Mouse (Mus musculus) heart, embryonic 13.5 days (tissue): Measurements from ENCODE around the gene Slc6a9. TPM values are rescaled to one million over a fixed set of nuclear protein-coding genes. Genes with fewer than 3 reads are reported as not detected.

Experiments used
- ATAC-seq: fragments of 200-750 bp; cut with Nextera tagmentation; 2 replicates; pipeline ENCODE4 v1.8.0; 2017; ENCODE audit warnings: moderate TSS enrichment; ENCODE audit not compliant: insufficient number of reproducible peaks, low FRiP score, low TSS enrichment; ENCODE audit errors: extremely low read depth
- H3K27ac ChIP-seq: fragments of 300-500 bp; sonication (generic); replicated peaks from 2 replicates; pipeline ENCODE4 v1.5.1; 2015; ENCODE audit warnings: moderate library complexity, mild to moderate bottlenecking, inconsistent platforms
- H3K27me3 ChIP-seq: fragments of 300-500 bp; sonication (generic); replicated peaks from 2 replicates; pipeline ENCODE4 v1.6.1; 2015; ENCODE audit warnings: mild to moderate bottlenecking, inconsistent platforms
- H3K36me3 ChIP-seq: fragments of 300-500 bp; sonication (generic); 2 replicates; pipeline ENCODE4 v1.6.1; 2015; ENCODE audit warnings: mild to moderate bottlenecking, inconsistent platforms
- H3K4me1 ChIP-seq: fragments of 300-500 bp; sonication (generic); 2 replicates; pipeline ENCODE4 v1.6.1; 2015; ENCODE audit warnings: inconsistent platforms
- H3K4me2 ChIP-seq: fragments of 300-500 bp; sonication (generic); 2 replicates; pipeline ENCODE4 v1.6.1; 2015; ENCODE audit warnings: inconsistent platforms, mild to moderate bottlenecking, moderate library complexity
- H3K4me3 ChIP-seq: fragments of 300-500 bp; sonication (generic); 2 replicates; pipeline ENCODE4 v1.5.1; 2015; ENCODE audit warnings: moderate library complexity, mild to moderate bottlenecking, inconsistent platforms
- H3K9ac ChIP-seq: fragments of 300-500 bp; sonication (generic); 2 replicates; pipeline ENCODE4 v1.6.1; 2015; ENCODE audit warnings: inconsistent platforms, mild to moderate bottlenecking, moderate library complexity
- H3K9me3 ChIP-seq: fragments of 300-500 bp; sonication (generic); 2 replicates; pipeline ENCODE4 v1.6.1; 2016; ENCODE audit warnings: inconsistent platforms
- WGBS: fragments of 180-500 bp; shearing (Covaris S2); methylation state at CpG from one replicate; pipeline ENCODE4 v1.1.7; 2015; ENCODE audit warnings: mixed read lengths; 5-methylcytosine and 5-hydroxymethylcytosine counted together
- polyA plus RNA-seq: library from polyadenylated mRNA; unstranded; fragments of >200 nt; fragmentation: Nextera tagmentation; extraction: Ambion mirVana; gene quantifications from 2 replicates; pipeline ENCODE4 v1.2.1, GENCODE M21; 2015

The Slc6a9 gene
- polyA plus RNA-seq, 1 experiment from 2014 or later: 10.6 TPM

DNA sequence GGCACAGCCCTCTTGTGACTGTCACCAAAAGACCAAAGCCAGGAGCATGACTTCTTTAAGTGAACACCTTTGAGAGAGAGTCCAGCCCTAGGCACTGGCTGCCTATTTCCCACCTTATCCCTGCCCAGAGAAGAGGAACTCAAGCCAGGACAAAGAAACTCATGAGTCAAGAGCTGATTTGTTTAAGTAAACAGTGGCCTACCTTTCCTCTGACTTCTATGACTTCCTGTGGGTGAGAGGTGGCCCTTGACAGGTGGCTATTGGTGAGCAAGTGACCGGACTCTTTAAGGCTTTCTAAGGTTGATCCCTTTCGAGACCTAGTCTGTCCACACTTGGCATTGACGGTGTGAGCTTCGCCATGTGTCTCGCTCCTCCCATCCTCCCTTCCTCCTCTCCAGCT, 6.5 kb downstream of the Slc6a9 start:
- no peak overlapping the region for H3K9ac ChIP-seq
- no peaks in the 10 kb centered on the region for H3K9me3 ChIP-seq
- H3K4me2 ChIP-seq: peak overlapping the region; percentile 97; the same call in 1 of the 2 replicates
- 86% methylated on average over 5 of the region's 5 CpGs for WGBS
- no peak overlapping the region for H3K27ac ChIP-seq
- H3K4me1 ChIP-seq: peaks cover 9% of the 10 kb centered on the region; the same call in 1 of the 2 replicates
- peaks cover 5% of the 10 kb centered on the region; the same call in 1 of the 2 replicates for H3K36me3 ChIP-seq
- no peak for ATAC-seq
- no peaks in the 10 kb centered on the region for H3K27me3 ChIP-seq
- H3K4me3 ChIP-seq: no peak overlapping the region

DNA sequence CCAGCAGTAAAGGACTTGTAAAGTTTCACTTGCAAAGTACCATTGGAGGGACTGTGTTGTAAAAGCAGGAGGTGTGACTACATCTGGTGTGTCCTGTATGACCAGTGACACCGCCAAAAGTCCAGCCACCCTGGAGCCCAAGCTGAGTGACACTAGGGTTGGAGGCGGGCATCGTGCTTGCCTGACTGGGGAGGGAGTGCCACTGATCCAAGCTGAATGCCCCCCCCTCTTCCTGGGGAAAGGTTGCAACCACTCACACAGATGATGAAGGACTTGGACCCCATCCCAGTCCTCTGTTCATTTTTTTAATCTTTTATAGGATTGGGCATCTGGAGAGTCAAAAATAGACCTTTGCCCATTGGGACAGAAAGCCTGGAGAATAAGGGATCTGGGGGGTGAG, 7.3 kb downstream of the Slc6a9 start:
- Histone ChIP-seq H3K27me3 (no peaks in the 10 kb centered on the region), H3K4me1 (peaks cover 9% of the 10 kb centered on the region; the same call in 1 of the 2 replicates), H3K9ac (peak overlapping the region; percentile 10; the same call in 1 of the 2 replicates), H3K4me3 (no peak overlapping the region), H3K36me3 (peaks cover 12% of the 10 kb centered on the region), H3K9me3 (no peaks in the 10 kb centered on the region), H3K27ac (no peak overlapping the region), H3K4me2 (no peak overlapping the region)
- 77% methylated on average over 3 of the region's 3 CpGs for WGBS
- no peak for ATAC-seq

DNA sequence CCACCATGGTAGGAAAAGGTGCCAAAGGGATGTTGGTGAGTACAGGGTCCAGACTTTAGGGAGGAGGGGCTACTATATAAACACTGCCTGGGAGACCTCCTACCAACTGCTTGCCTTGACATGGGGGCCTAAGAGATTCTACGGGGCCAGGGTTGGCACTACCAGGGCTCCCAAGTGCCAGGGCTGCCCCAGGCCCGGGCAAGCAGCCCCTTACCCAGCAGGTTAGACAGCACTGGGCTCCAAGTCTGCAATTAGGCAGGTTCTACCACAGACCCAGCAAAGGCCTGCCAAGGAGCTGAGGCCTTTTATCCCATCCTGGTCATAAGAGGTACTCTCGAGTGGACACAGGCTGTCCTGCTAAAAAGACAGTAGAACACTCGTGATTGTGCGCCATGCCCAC, 8.8 kb downstream of the Slc6a9 start:
- no peak overlapping the region for H3K4me2 ChIP-seq
- no peaks in the 10 kb centered on the region for H3K9me3 ChIP-seq
- H3K4me1 ChIP-seq: no peaks in the 10 kb centered on the region
- no peak overlapping the region for H3K27ac ChIP-seq
- ATAC-seq: no peak
- 83% methylated on average over 5 of the region's 5 CpGs for WGBS
- peaks cover 12% of the 10 kb centered on the region for H3K36me3 ChIP-seq
- H3K9ac ChIP-seq: no peak overlapping the region
- H3K4me3 ChIP-seq: no peak overlapping the region
- 0 out of 2 replicates have a peak, but pooled peaks cover 3% of the 10 kb centered on the region for H3K27me3 ChIP-seq

DNA sequence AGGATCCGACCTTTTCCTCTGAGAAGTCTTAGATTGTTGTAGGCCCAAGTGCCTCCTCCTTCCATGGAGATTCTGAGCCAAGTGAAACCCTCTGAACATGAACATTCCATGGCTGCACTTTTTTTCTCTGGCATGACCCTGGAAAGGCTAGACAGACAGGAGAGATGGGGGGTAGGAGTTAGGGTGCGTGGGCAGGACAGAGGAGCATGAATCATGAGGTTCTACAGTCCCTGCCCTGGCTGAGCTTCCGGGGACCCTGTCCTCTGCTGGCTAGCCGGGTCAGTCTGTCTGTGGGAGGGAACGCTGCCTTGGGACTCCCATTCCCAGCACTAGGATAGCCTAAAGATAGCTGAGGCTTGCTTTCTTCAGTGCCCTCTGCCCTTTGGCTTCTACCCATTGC, 10.2 kb downstream of the Slc6a9 start:
- Histone ChIP-seq H3K4me2 (no peak overlapping the region), H3K27ac (no peak overlapping the region), H3K4me1 (no peaks in the 10 kb centered on the region), H3K4me3 (no peak overlapping the region), H3K27me3 (0 out of 2 replicates have a peak, but pooled peaks cover 6% of the 10 kb centered on the region), H3K9me3 (no peaks in the 10 kb centered on the region), H3K36me3 (peaks cover 12% of the 10 kb centered on the region), H3K9ac (no peak overlapping the region)
- WGBS: 75% methylated on average over 5 of the region's 5 CpGs
- ATAC-seq: no peak

DNA sequence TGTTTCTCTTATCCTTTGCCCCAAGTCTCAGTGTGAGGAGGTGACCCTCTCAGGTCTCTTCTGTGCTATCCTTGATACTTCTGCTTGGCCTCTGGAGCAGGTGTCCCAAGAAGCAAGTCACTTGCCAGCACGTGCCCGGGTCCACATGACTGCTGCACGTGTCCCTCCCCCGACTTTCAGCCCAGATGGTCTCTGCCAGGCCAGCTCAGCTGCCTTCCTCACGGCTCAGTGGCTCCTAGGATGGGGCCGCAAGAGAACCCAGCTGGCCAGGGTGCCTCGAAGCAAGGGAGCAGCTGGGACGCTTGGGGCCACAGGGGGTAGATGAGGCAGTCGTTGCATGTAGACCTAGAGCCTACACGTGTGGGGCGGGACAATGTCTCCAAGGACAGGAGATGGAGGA, 11.0 kb downstream of the Slc6a9 start:
- no peak for ATAC-seq
- WGBS: 87% methylated on average over 11 of the region's 11 CpGs
- H3K4me3 ChIP-seq: no peak overlapping the region
- H3K27me3 ChIP-seq: 0 out of 2 replicates have a peak, but pooled peaks cover 6% of the 10 kb centered on the region
- no peak overlapping the region for H3K4me2 ChIP-seq
- H3K4me1 ChIP-seq: peaks cover 6% of the 10 kb centered on the region
- peaks cover 12% of the 10 kb centered on the region for H3K36me3 ChIP-seq
- no peak overlapping the region for H3K27ac ChIP-seq
- no peak overlapping the region for H3K9ac ChIP-seq
- no peaks in the 10 kb centered on the region for H3K9me3 ChIP-seq

DNA sequence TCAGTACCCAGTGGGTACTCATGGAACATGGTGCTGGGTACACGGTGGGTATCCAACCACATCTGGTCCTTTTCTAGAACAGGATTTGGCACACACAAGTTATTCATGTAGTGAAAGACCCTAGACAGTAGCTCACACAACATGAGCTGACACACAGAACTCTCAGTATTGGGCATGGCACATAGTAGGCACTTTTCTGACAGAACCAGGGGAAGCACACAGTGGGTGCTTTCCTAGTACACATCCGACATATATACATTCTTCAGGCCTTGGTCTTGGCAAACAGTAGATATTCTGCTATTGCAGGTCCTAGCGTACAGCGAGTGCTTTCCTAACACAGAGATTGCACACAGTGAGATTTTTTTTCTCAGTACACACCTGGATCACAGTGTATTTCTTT, 12.0 kb downstream of the Slc6a9 start:
- H3K36me3 ChIP-seq: peaks cover 12% of the 10 kb centered on the region
- H3K4me3 ChIP-seq: no peak overlapping the region
- no peak overlapping the region for H3K27ac ChIP-seq
- no peak overlapping the region for H3K4me2 ChIP-seq
- H3K4me1 ChIP-seq: peaks cover 7% of the 10 kb centered on the region
- H3K9me3 ChIP-seq: no peaks in the 10 kb centered on the region
- no peak overlapping the region for H3K9ac ChIP-seq
- no peak for ATAC-seq
- 0 out of 2 replicates have a peak, but pooled peaks cover 6% of the 10 kb centered on the region for H3K27me3 ChIP-seq
- WGBS: 93% methylated on average over 4 of the region's 4 CpGs

DNA sequence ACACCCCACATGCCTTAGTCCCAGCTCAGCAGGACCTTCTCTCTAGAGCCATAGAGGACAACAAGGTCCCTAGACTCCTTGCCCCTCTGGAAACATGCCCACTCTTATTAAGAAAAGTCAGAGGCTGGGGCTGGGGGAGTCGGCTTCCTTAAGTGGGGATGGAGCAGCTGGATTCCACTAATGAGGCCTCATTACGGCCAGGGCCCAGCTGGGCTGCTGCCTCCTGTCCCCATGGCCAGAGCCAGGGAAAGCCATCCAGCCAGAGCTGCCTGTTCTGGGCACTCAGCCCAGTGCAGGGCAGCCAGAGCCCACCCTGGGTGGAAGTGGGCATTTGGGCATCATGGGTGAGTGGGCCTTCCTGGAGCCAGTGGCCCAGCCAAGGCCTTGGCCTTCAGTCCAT, 12.7 kb downstream of the Slc6a9 start:
- Histone ChIP-seq H3K9me3 (no peaks in the 10 kb centered on the region), H3K9ac (no peak overlapping the region), H3K4me2 (no peak overlapping the region), H3K27me3 (0 out of 2 replicates have a peak, but pooled peaks cover 6% of the 10 kb centered on the region), H3K27ac (no peak overlapping the region), H3K4me3 (no peak overlapping the region), H3K4me1 (peaks cover 7% of the 10 kb centered on the region), H3K36me3 (peaks cover 12% of the 10 kb centered on the region)
- 64% methylated on average over 2 of the region's 2 CpGs for WGBS
- ATAC-seq: no peak

DNA sequence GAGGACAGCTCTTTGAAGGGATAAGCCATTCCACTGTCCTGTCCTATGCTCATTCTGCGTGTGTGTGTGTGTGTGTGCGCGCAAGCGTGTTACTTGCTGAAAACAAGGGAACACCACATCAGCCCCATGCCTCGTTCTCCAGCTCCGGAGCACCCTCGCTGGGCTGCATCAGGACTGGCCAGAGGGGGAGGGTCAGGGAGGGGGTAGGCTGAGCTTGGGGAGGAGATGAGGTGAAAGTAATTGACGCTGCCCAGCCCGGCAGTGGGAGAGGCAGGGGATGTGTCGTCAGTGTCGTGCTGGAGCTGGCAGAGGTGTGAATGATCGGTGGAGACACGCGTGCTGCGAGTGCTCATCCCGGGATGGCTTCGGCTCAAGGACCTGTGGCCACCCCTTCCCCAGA, 14.8 kb downstream of the Slc6a9 start:
- Histone ChIP-seq H3K4me3 (no peak overlapping the region), H3K27me3 (0 out of 2 replicates have a peak, but pooled peaks cover 6% of the 10 kb centered on the region), H3K27ac (no peak overlapping the region), H3K36me3 (peaks cover 12% of the 10 kb centered on the region), H3K9me3 (no peaks in the 10 kb centered on the region), H3K4me1 (peaks cover 8% of the 10 kb centered on the region), H3K4me2 (no peak overlapping the region), H3K9ac (no peak overlapping the region)
- 52% methylated on average over 17 of the region's 17 CpGs for WGBS
- ATAC-seq: no peak

DNA sequence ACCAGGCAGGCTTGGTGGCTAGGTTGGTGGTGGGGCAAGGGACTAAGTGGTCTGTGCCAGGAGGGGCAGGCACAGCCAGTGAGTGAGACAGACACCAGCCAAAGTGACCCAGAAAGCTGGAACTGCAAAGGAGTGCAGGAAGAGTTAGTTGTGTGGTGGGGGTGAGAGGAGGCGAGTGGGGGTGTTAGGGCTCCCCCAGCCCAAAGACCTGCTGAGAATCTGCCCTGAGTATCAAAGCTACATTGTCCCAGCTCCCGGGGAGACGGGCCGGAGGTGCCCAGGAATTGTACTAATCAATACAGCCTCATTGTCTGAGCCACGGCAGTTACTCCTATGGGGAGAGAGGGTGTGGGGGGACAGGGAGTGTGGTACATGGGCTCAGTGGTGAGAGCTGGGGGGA, 15.2 kb downstream of the Slc6a9 start:
- Histone ChIP-seq H3K4me1 (peaks cover 12% of the 10 kb centered on the region), H3K27me3 (0 out of 2 replicates have a peak, but pooled peaks cover 6% of the 10 kb centered on the region), H3K9ac (no peak overlapping the region), H3K4me2 (no peak overlapping the region), H3K27ac (no peak overlapping the region), H3K36me3 (peaks cover 12% of the 10 kb centered on the region), H3K4me3 (no peak overlapping the region), H3K9me3 (no peaks in the 10 kb centered on the region)
- WGBS: 80% methylated on average over 5 of the region's 5 CpGs
- ATAC-seq: no peak

DNA sequence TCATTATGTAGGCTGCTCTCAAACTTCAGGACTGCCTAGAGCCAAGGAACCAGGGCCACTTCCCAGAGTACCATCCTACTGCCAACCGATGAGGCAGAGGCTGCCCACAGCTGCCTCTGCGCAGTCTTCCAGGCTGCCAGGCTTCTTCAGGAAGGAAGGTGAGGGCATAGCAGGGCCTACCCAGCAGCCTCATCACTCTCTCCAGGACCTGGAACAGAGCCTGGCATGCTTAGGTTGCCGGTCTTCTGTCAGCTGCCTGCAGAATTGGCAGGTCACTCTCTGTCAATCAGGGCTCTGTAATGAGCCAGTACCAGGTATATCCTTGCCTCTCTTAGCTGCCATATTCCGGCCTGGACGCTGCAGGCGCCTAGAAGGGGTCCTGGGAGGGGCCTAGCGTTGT, 15.9 kb downstream of the Slc6a9 start:
- H3K4me2 ChIP-seq: no peak overlapping the region
- H3K4me1 ChIP-seq: peaks cover 19% of the 10 kb centered on the region
- H3K4me3 ChIP-seq: no peak overlapping the region
- peaks cover 12% of the 10 kb centered on the region for H3K36me3 ChIP-seq
- no peak overlapping the region for H3K27ac ChIP-seq
- no peaks in the 10 kb centered on the region for H3K9me3 ChIP-seq
- WGBS: 78% methylated on average over 7 of the region's 7 CpGs
- ATAC-seq: no peak
- H3K9ac ChIP-seq: no peak overlapping the region
- 0 out of 2 replicates have a peak, but pooled peaks cover 6% of the 10 kb centered on the region for H3K27me3 ChIP-seq

DNA sequence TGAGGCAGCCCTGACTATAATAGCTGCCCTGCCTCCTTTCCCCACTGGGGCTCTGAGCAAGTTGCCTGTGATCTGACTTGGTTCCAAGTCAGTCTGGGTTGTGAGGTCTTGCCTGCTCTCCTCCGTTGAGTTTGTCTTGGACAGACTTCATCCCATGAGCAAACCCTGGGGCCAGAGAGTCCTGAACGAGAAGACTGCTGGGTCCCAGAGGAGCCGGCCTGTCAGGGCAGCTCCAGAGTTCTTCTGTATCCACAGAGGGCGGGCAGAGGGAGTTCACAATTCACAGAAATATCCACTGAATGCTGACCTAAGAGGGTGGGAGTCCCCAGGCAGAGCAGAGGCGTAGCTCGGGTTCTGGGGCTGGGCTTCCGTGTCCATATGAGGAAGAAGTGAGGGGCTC, 16.6 kb downstream of the Slc6a9 start:
- Histone ChIP-seq H3K9me3 (no peaks in the 10 kb centered on the region), H3K27me3 (0 out of 2 replicates have a peak, but pooled peaks cover 6% of the 10 kb centered on the region), H3K9ac (no peak overlapping the region), H3K4me2 (no peak overlapping the region), H3K36me3 (peaks cover 6% of the 10 kb centered on the region), H3K27ac (no peak overlapping the region), H3K4me3 (no peak overlapping the region), H3K4me1 (peaks cover 25% of the 10 kb centered on the region)
- WGBS: 76% methylated on average over 7 of the region's 7 CpGs
- ATAC-seq: no peak

DNA sequence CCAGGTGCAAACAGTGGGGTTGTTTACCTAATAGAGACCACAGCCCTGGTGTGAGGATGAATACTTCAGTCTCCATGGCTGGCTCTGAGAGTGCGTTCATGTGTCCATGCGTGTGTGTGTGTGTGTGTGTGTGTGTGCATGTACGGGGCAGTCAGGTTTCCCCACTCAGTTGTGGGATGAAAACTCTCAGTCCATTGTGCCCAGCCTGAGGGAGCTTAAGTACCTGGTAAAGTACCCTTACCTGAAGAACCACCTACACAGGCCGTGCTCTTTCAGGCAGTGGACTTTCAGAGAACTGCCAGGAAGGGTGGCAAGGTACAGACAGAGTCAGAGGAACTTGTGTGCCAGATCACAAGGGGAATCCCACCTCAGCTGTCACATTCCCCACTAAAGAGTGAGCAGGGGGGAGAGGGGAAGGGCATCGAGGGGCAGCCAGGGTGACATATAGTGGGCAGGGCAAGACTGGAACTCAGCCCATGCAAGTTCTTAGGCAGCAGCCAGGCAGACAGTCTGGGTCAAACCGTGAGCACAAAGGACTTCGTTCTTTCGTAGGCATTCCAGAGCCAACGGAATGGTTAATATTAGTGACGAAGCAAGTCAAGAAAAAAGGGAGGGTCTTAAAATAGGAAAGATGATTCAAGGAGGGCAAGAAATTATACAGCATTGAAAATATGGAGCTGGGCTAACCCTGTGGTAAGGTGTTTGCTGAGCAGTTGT, 18.0 kb downstream of the Slc6a9 start:
- no peak overlapping the region for H3K4me2 ChIP-seq
- ATAC-seq: no peak
- H3K36me3 ChIP-seq: peaks cover 10% of the 10 kb centered on the region; the same call in 1 of the 2 replicates
- no peak overlapping the region for H3K27ac ChIP-seq
- 85% methylated on average over 10 of the region's 10 CpGs for WGBS
- no peaks in the 10 kb centered on the region for H3K9me3 ChIP-seq
- no peak overlapping the region for H3K9ac ChIP-seq
- peaks cover 25% of the 10 kb centered on the region for H3K4me1 ChIP-seq
- H3K27me3 ChIP-seq: 0 out of 2 replicates have a peak, but pooled peaks cover 4% of the 10 kb centered on the region
- H3K4me3 ChIP-seq: no peak overlapping the region
